Mouse (Mus musculus) erythroblast, embryonic 14.5 days (primary cell): ENCODE measurements around the gene Ctbp1.

Experiments
- GATA1 ChIP-seq: IDR thresholded peaks from 2 replicates; pipeline ENCODE4 v1.6.1; 2012; ENCODE audit warnings: low read length, inconsistent platforms, mixed read lengths
- TAL1 ChIP-seq: IDR thresholded peaks from 3 replicates; pipeline ENCODE4 v1.6.1; 2012; ENCODE audit warnings: low read length, inconsistent platforms, mixed read lengths

DNA sequence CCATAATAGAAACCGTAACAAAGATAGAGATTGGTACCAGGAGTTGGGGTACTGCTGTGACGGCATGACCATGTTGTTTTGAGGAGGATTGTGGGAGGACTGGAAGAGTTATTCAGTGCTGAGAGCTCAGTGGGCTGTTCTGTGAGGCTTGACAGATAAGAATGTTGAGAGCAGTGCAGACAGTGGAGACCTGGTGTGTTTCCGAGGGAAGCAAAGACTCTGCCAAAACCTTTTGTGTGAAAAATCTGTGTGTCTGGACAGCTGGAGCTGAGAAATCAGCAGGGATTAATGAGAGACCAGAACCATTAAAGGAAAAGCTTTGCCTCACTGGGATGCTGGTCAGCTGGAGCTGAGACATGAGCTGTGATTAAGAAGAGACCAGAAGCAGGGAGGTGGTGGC, 34.9 kb downstream of the Ctbp1 start:
- TF ChIP-seq TAL1 (no peak), GATA1 (no peak)
